Mouse (Mus musculus) stomach, embryonic 16.5 days (tissue): ENCODE measurements around the gene Edem1. TPM values are rescaled to one million over a fixed set of nuclear protein-coding genes. Genes with fewer than 3 reads are reported as not detected.

Experiments
- ATAC-seq: fragments of 200-750 bp; cut with Nextera tagmentation; 2 replicates; pipeline ENCODE4 v1.8.0; 2017; ENCODE audit warnings: moderate number of reproducible peaks, moderate TSS enrichment; ENCODE audit not compliant: insufficient read depth, low FRiP score
- H3K27ac ChIP-seq: fragments of 300-500 bp; sonication (generic); 2 replicates; pipeline ENCODE4 v1.5.1; 2014; ENCODE audit warnings: low read length
- H3K27me3 ChIP-seq: fragments of 300-500 bp; sonication (generic); 2 replicates; pipeline ENCODE4 v1.6.1; 2014; ENCODE audit warnings: low read length, control low read depth, mixed read lengths; ENCODE audit not compliant: control insufficient read depth, insufficient read depth
- H3K36me3 ChIP-seq: fragments of 300-500 bp; sonication (generic); 2 replicates; pipeline ENCODE4 v1.6.1; 2014; ENCODE audit warnings: low read length; ENCODE audit not compliant: control insufficient read depth, insufficient read depth
- H3K4me1 ChIP-seq: fragments of 300-500 bp; sonication (generic); 2 replicates; pipeline ENCODE4 v1.6.1; 2014; ENCODE audit warnings: low read length, control low read depth, mixed read lengths; ENCODE audit not compliant: control insufficient read depth, insufficient read depth
- H3K4me2 ChIP-seq: fragments of 300-500 bp; sonication (generic); 2 replicates; pipeline ENCODE4 v1.6.1; 2014; ENCODE audit warnings: low read depth, low read length, mixed read lengths
- H3K4me3 ChIP-seq: fragments of 300-500 bp; sonication (generic); replicated peaks from 2 replicates; pipeline ENCODE4 v1.5.1; 2014; ENCODE audit warnings: mild to moderate bottlenecking, low read length
- H3K9ac ChIP-seq: fragments of 300-500 bp; sonication (generic); 2 replicates; pipeline ENCODE4 v1.6.1; 2014; ENCODE audit warnings: low read length
- H3K9me3 ChIP-seq: fragments of 300-500 bp; sonication (generic); replicated peaks from 2 replicates; pipeline ENCODE4 v1.6.1; 2016; ENCODE audit warnings: low read length, control low read depth; ENCODE audit not compliant: control insufficient read depth
- WGBS: fragments of 180-500 bp; shearing (Covaris S2); extraction: QIAGEN DNeasy Blood & Tissue Kit; methylation state at CpG from one replicate; pipeline ENCODE4 v1.1.7; 2014; 5-methylcytosine and 5-hydroxymethylcytosine counted together
- polyA plus RNA-seq: library from polyadenylated mRNA; unstranded; fragments of >200 nt; fragmentation: Nextera tagmentation; extraction: Ambion mirVana; gene quantifications from 2 replicates; pipeline ENCODE4 v1.2.1, GENCODE M21; 2015

Gene Edem1
- polyA plus RNA-seq, 1 experiment from 2014 or later, result 49.0 TPM

DNA sequence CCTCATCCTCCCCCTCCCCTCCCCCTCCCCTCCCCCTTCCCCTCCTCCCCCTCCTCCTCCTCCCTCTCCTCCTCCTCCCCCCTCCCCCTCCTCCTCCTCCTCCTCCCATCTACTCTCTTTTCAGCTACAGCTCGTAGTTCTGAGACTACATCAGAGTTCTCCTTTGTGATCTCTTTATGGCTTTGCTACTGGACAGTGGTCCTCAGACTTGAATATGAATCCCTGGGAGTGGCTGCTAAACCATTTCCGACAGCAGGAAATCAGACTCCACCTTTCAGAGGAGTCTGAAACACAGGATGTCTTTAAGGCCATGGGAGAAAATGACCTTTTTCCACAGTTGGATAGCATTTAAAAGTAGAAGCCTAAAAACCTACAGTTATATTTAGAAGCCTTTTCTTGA, 48.0 kb downstream of the Edem1 start:
- 67% methylated on average over 2 of the region's 2 CpGs for WGBS
- no peaks in the 10 kb centered on the region for H3K27me3 ChIP-seq
- no peak overlapping the region for H3K4me3 ChIP-seq
- no peaks in the 10 kb centered on the region for H3K4me1 ChIP-seq
- peaks cover 14% of the 10 kb centered on the region; the same call in 1 of the 2 replicates for H3K9me3 ChIP-seq
- no peak overlapping the region for H3K4me2 ChIP-seq
- no peaks in the 10 kb centered on the region for H3K36me3 ChIP-seq
- H3K9ac ChIP-seq, result no peak overlapping the region
- H3K27ac ChIP-seq, result no peak overlapping the region
- ATAC-seq, result no peak

DNA sequence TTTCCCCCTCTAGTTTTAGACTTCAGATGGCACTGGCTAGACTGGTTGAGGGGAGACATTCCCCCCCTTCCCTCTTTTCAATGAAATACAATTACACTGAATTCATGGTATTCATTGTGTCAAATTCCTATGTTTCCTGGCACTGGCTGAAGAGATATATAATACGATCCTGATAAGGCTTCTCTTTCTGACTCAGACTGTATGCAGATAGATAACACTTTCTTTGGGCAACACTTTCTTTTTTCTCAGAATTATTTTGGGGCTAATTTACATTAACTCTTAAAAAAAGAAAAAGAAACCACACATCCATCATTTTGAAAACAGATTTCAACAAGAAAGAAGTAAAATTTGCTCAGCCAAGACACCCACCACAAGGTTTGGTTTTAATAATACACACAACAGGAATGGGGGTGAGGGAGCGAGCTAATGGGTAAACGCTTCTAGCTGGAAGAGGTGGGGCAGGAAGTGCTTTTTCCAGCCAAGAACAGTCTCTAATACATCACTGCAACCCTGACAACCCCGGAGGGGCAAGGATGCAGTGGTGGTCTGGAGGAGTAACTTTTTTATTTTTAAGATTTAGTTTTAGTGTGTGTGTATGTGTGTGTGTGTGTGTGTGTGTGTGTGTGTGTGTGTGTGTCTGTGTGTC, 52.0 kb downstream of the Edem1 start:
- Histone ChIP-seq H3K4me1 (no peaks in the 10 kb centered on the region), H3K4me3 (no peak overlapping the region), H3K27ac (no peak overlapping the region), H3K36me3 (no peaks in the 10 kb centered on the region), H3K9ac (no peak overlapping the region), H3K27me3 (no peaks in the 10 kb centered on the region), H3K9me3 (peaks cover 14% of the 10 kb centered on the region; the same call in 1 of the 2 replicates), H3K4me2 (no peak overlapping the region)
- no peak for ATAC-seq
- WGBS, result 46% methylated on average over 4 of the region's 4 CpGs

DNA sequence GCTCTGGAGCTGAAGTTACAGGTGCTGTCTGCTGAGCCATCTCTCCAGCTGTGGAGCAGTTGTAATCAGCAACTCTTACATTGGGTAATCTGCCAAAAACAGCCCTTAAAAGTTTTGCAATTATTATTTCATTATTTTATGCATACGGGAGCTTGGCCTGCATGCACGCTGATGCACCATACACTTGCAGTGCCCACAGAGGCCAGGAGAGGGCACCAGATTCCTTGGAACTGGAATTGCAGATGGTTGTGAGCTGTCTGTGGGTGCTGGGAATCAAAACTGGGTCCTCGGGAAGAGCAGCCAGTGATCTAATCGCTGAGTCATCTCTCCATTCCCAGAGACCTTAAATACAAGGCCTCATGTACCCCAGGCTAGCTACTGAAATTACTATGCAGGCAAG, 52.6 kb downstream of the Edem1 start:
- Histone ChIP-seq H3K27ac (no peak overlapping the region), H3K36me3 (no peaks in the 10 kb centered on the region), H3K9me3 (peaks cover 14% of the 10 kb centered on the region; the same call in 1 of the 2 replicates), H3K4me2 (no peak overlapping the region), H3K27me3 (no peaks in the 10 kb centered on the region), H3K4me3 (no peak overlapping the region), H3K4me1 (no peaks in the 10 kb centered on the region), H3K9ac (no peak overlapping the region)
- WGBS, result 86% methylated on average over 4 of the region's 4 CpGs
- ATAC-seq, result no peak

DNA sequence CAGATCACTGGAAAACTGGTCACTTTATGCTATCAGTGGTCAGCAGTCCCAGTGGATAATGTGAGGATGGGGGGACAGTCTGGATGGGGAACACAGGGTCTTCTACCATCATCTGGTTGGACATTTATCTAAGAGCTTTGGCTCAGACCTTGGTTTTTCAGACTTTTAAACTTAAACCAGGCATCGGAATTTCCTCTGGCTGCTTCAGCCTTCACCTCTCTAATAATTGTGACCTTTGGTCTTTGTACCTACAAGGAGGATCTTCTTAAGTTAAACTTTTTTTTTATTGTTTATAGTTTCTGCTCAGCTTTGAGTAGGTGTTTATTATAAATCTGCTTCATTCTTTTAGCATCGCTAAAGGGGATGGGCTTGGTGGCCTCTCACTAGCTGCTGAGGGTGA, 55.4 kb downstream of the Edem1 start:
- Histone ChIP-seq H3K4me1 (no peaks in the 10 kb centered on the region), H3K27ac (no peak overlapping the region), H3K4me3 (no peak overlapping the region), H3K4me2 (no peak overlapping the region), H3K9ac (no peak overlapping the region), H3K27me3 (no peaks in the 10 kb centered on the region), H3K36me3 (no peaks in the 10 kb centered on the region), H3K9me3 (peaks cover 14% of the 10 kb centered on the region; the same call in 1 of the 2 replicates)
- no peak for ATAC-seq
- 46% methylated on average over 2 of the region's 2 CpGs for WGBS

DNA sequence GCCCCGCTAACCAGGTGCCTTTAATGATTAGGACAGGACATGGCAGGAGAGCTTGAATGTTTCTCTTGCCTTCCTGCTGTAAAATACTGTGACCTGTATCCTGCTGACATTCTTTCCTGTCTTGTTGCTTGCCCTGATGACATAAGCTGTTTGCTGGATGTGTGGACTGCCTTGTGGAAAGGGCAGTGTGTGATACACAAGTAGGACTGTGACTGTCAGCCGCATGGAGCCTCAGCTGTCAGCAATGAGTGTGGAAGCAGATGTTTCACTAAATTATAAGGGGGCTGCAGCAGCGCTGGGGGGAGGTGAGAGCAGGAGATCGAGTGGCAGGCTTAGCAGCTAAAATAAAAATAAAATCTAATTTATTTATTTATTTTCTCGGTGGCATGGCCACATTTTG, 56.2 kb downstream of the Edem1 start:
- ATAC-seq, result no peak
- Histone ChIP-seq H3K27me3 (no peaks in the 10 kb centered on the region), H3K4me1 (no peaks in the 10 kb centered on the region), H3K27ac (no peak overlapping the region), H3K9me3 (peaks cover 7% of the 10 kb centered on the region; the same call in 1 of the 2 replicates), H3K4me2 (no peak overlapping the region), H3K9ac (no peak overlapping the region), H3K4me3 (no peak overlapping the region), H3K36me3 (no peaks in the 10 kb centered on the region)
- whole genome bisulfite sequencing, result 49% methylated on average over 5 of the region's 5 CpGs

DNA sequence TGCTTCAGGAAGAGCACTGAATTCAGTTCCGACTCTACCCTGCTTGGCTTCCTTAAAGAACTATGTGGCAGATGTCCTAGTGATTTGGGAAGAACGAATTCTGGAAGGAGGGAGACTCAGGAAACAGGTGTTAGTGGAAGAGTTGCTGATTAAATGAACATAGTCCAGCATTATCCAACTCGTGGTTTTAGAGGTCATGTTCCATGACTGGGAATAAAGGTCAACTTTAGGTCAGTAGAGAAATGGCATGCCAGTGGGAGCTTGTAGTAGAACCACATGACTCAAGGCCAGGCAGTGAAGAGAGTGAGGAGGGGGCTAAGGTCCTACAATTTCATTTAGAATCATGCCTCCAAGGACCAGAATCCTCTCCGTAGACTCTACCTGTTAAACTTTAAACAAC, 57.9 kb downstream of the Edem1 start:
- Histone ChIP-seq H3K27ac (no peak overlapping the region), H3K27me3 (no peaks in the 10 kb centered on the region), H3K9ac (no peak overlapping the region), H3K36me3 (no peaks in the 10 kb centered on the region), H3K9me3 (0 out of 2 replicates have a peak, but pooled peaks cover 2% of the 10 kb centered on the region), H3K4me1 (no peaks in the 10 kb centered on the region), H3K4me3 (no peak overlapping the region), H3K4me2 (no peak overlapping the region)
- 63% methylated on average over 4 of the region's 4 CpGs for WGBS
- ATAC-seq, result no peak

DNA sequence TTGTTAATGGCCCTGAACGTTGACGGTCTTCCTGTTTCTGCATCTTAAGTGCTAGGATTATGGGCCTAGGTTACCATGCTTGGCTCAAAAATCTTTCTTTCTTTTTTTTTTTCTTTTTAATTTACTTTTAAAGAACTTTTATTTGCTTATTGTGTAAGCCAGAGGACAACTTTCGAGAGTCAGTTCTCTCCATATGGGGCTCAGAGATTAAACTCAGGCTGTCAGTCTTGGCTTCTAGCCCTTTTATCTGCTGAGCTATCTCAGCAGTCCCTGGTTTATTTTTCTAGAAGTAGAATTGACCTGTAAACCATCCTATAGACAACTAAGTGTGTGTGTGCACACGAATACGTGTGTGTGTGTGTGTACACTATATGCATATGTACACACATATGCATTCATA, 64.1 kb downstream of the Edem1 start:
- H3K4me2 ChIP-seq, result no peak overlapping the region
- no peaks in the 10 kb centered on the region for H3K27me3 ChIP-seq
- H3K9ac ChIP-seq, result no peak overlapping the region
- no peaks in the 10 kb centered on the region for H3K36me3 ChIP-seq
- ATAC-seq, result no peak
- 70% methylated on average over 5 of the region's 5 CpGs for WGBS
- H3K9me3 ChIP-seq, result no peaks in the 10 kb centered on the region
- no peak overlapping the region for H3K27ac ChIP-seq
- H3K4me1 ChIP-seq, result no peaks in the 10 kb centered on the region
- no peak overlapping the region for H3K4me3 ChIP-seq

DNA sequence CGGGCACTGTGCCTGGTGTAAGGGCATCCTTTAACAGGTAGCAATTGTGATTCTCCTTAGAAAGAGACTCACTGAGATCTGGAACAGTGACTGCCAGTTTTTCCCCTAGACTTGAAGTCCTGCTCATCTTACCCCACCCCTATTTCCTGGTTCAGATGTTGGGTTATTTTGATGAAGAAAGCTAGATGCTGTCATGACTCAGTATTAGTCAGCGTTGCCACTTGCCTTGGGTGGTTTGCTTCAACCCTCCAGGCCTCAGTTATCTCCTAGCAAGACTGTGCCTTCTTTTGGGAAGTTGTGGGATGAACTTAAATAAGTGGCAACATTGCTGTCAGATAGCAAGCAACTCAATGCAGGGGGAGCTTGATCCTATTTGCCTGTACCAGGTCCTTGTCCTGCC, 66.7 kb downstream of the Edem1 start:
- 82% methylated on average over 2 of the region's 2 CpGs for WGBS

DNA sequence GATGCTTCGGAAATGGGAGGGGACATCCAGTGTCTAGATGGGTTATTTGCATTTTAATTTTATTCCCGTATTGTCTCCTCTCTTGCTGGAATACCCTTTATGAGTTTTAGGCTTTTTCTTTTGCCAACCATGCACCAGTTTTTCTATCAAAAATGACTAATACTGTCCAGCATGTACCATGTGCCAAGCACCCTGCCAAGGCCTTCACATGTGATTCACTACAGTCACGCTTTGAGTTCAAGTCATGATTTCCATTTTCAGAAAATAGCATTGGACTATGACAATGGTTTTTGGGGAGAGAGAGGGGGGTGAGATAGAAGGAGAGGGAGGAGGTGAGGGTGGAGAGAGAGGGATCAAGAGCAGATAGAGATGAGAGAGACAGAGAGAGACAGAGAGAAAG, 67.5 kb downstream of the Edem1 start:
- H3K4me3 ChIP-seq, result no peak overlapping the region
- H3K9me3 ChIP-seq, result no peaks in the 10 kb centered on the region
- H3K27ac ChIP-seq, result no peak overlapping the region
- 93% methylated on average over 3 of the region's 3 CpGs for WGBS
- no peak overlapping the region for H3K9ac ChIP-seq
- no peak for ATAC-seq
- no peaks in the 10 kb centered on the region for H3K4me1 ChIP-seq
- H3K4me2 ChIP-seq, result no peak overlapping the region
- H3K27me3 ChIP-seq, result no peaks in the 10 kb centered on the region
- no peaks in the 10 kb centered on the region for H3K36me3 ChIP-seq

More for the DNA sequence above, 66.7 kb downstream of the Edem1 start:
- H3K36me3 ChIP-seq, result no peaks in the 10 kb centered on the region
- H3K9me3 ChIP-seq, result no peaks in the 10 kb centered on the region
- no peak overlapping the region for H3K27ac ChIP-seq
- no peak overlapping the region for H3K9ac ChIP-seq
- ATAC-seq, result no peak
- H3K27me3 ChIP-seq, result no peaks in the 10 kb centered on the region
- H3K4me2 ChIP-seq, result no peak overlapping the region
- H3K4me1 ChIP-seq, result no peaks in the 10 kb centered on the region
- no peak overlapping the region for H3K4me3 ChIP-seq
